Mouse (Mus musculus): Measurements from ENCODE around the gene Pgp.
"Not testable (repeated sequence)": the region's sequence is repeated elsewhere in the genome, so short reads cannot be mapped to it uniquely, and the experiment has no call there.

Pgp gene

GRCm38 (mm10) chr17:24455523-24456206, 14.5 kb upstream of the Pgp start:
- not testable (repeated sequence) for DNase-seq (ENCODE audit: low read depth, low spot score)

GRCm38 (mm10) chr17:24461580-24461979, 8.6 kb upstream of the Pgp start:
- DNase-seq (ENCODE audit: low read depth, low spot score), result peak; percentile 59

- DNase-seq (ENCODE audit: low read depth, low spot score), result no peak
These were observed 7.3 kb upstream of the Pgp start for GRCm38 (mm10) chr17:24462932-24463331.

GRCm38 (mm10) chr17:24463374-24464133, 6.6 kb upstream of the Pgp start:
- peak; percentile 37 for DNase-seq (ENCODE audit: low read depth, low spot score)

GRCm38 (mm10) chr17:24468636-24469246, 1.5 kb upstream of the Pgp start:
- DNase-seq (ENCODE audit: low read depth, low spot score), result no peak

GRCm38 (mm10) chr17:24469336-24469909, 769 bp upstream of the Pgp start:
- no peak for DNase-seq (ENCODE audit: low read depth, low spot score)

- peak; percentile 66 for DNase-seq (ENCODE audit: low read depth, low spot score)
These were observed 722 bp downstream of the Pgp start for GRCm38 (mm10) chr17:24470701-24471527.

GRCm38 (mm10) chr17:24472512-24472911, 2.3 kb downstream of the Pgp start:
- peak; percentile 92 for DNase-seq (ENCODE audit: low read depth, low spot score)

- DNase-seq (ENCODE audit: low read depth, low spot score), result no peak
These were observed 3.6 kb downstream of the Pgp start, which contains the start of gene Bricd5 for GRCm38 (mm10) chr17:24473612-24474275. Bricd5 (plus strand) TSS chr17:24473884.

- peak; percentile 85 for DNase-seq (ENCODE audit: low read depth, low spot score)
These were observed 4.4 kb downstream of the Pgp start for GRCm38 (mm10) chr17:24474557-24474956.

- no peak for DNase-seq (ENCODE audit: low read depth, low spot score)
These were observed 5.4 kb downstream of the Pgp start for GRCm38 (mm10) chr17:24475586-24475985.

GRCm38 (mm10) chr17:24476022-24476776, 6.0 kb downstream of the Pgp start:
- DNase-seq (ENCODE audit: low read depth, low spot score), result no peak

GRCm38 (mm10) chr17:24477053-24477984, 7.1 kb downstream of the Pgp start:
- no peak for DNase-seq (ENCODE audit: low read depth, low spot score)

GRCm38 (mm10) chr17:24477985-24478600, 7.9 kb downstream of the Pgp start:
- DNase-seq (ENCODE audit: low read depth, low spot score), result peak; percentile 48

GRCm38 (mm10) chr17:24478663-24479380, 8.6 kb downstream of the Pgp start, which contains the start of gene Mlst8:
Mlst8 (minus strand) TSS chr17:24479078.
- DNase-seq (ENCODE audit: low read depth, low spot score), result peak; percentile 98

- no peak for DNase-seq (ENCODE audit: low read depth, low spot score)
These were observed 9.2 kb downstream of the Pgp start for GRCm38 (mm10) chr17:24479431-24479830.

- DNase-seq (ENCODE audit: low read depth, low spot score), result no peak
These were observed 10.1 kb downstream of the Pgp start for GRCm38 (mm10) chr17:24480201-24480826.

All from brain, adult 2 months (tissue).